Mouse (Mus musculus) CD8-positive naive resting alpha-beta T cell, adult 57 days (primary cell): ENCODE measurements around the gene Pdzph1. TPM values are rescaled to one million over a fixed set of nuclear protein-coding genes. Genes with fewer than 3 reads are reported as not detected.

Experiments
- total RNA-seq: library from RNA; stranded (reverse); gene quantifications from one replicate; pipeline ENCODE4 v1.2.4, GENCODE M21; 2023

The Pdzph1 gene
- total RNA-seq = not detected

DNA sequence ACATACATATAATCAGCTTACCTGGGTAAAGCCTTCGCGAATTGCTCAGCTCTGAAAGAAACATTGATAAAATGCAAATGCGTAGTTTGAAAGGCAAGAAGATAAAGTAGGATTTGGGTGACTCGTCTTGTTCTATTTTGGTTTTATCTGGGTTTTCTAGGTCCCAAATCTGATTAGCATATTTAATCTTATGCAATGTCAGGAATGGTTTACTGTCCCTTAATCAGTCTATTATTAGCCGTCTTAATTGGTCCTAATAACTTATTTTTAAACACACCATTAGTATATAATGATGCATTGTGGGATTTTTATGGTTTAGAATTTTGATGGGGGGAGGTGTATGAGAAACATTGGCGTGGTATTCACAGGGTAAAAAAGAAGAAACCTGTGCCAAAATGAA lies at the start of gene Pdzph1:
TSS of gene Pdzph1 (minus strand) at position 101 of the 400 bp plus-strand sequence.

DNA sequence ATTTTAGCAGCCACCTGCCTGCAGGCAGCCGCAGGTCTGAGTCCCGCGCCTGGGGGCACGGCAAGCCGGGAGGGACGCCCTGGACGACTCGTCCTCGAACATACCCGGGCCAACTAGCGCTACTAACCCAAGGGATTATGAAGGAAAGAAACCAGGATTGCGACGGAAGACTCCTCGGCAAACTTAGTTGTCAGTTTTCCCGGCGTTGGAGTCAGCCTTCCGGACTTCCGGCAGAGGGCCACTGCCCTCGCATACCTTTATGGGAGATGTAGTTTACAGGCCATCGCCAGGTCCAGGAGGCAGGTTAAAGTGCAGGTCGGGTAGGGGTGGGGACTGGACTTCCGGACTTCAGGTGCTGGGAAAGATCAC lies 21.9 kb upstream of the Pdzph1 start, which contains the start of gene Nudt12:
TSS of gene Nudt12 (minus strand) at position 282 of the 369 bp plus-strand sequence.

Other genes with a start within 250 kb of the Pdzph1 start
- gene Nudt12, start 22.0 kb upstream of the Pdzph1 start, total RNA-seq = 0.86 TPM